Mouse (Mus musculus) heart, embryonic 15.5 days (tissue): ENCODE results near the gene Eif3i. TPM values are rescaled to one million over a fixed set of nuclear protein-coding genes. Genes with fewer than 3 reads are reported as not detected.

Source experiments
- ATAC-seq: fragments of 200-750 bp; cut with Nextera tagmentation; replicated peaks from 2 replicates; pipeline ENCODE4 v1.8.0; 2017; ENCODE audit warnings: low read depth, moderate TSS enrichment; ENCODE audit not compliant: insufficient number of reproducible peaks, insufficient read depth, low FRiP score
- H3K27ac ChIP-seq: fragments of 300-500 bp; sonication (generic); 2 replicates; pipeline ENCODE4 v1.5.1; 2015; ENCODE audit warnings: mild to moderate bottlenecking, inconsistent platforms
- H3K27me3 ChIP-seq: fragments of 300-500 bp; sonication (generic); 2 replicates; pipeline ENCODE4 v1.6.1; 2015; ENCODE audit warnings: inconsistent platforms
- H3K36me3 ChIP-seq: fragments of 300-500 bp; sonication (generic); 2 replicates; pipeline ENCODE4 v1.6.1; 2015; ENCODE audit warnings: mild to moderate bottlenecking, inconsistent platforms
- H3K4me1 ChIP-seq: fragments of 300-500 bp; sonication (generic); replicated peaks from 2 replicates; pipeline ENCODE4 v1.6.1; 2015; ENCODE audit warnings: inconsistent platforms
- H3K4me2 ChIP-seq: fragments of 300-500 bp; sonication (generic); 2 replicates; pipeline ENCODE4 v1.6.1; 2015; ENCODE audit warnings: inconsistent platforms, mild to moderate bottlenecking, moderate library complexity
- H3K4me3 ChIP-seq: fragments of 300-500 bp; sonication (generic); 2 replicates; pipeline ENCODE4 v1.5.1; 2015; ENCODE audit warnings: mild to moderate bottlenecking, inconsistent platforms
- H3K9ac ChIP-seq: fragments of 300-500 bp; sonication (generic); 2 replicates; pipeline ENCODE4 v1.6.1; 2015; ENCODE audit warnings: mild to moderate bottlenecking, inconsistent platforms
- H3K9me3 ChIP-seq: fragments of 300-500 bp; sonication (generic); replicated peaks from 2 replicates; pipeline ENCODE4 v1.6.1; 2016; ENCODE audit warnings: inconsistent platforms
- WGBS: fragments of 180-500 bp; shearing (Covaris S2); methylation state at CpG from one replicate; pipeline ENCODE4 v1.1.7; 2015; ENCODE audit warnings: mixed read lengths; 5-methylcytosine and 5-hydroxymethylcytosine counted together
- polyA plus RNA-seq: library from polyadenylated mRNA; unstranded; fragments of >200 nt; fragmentation: Nextera tagmentation; extraction: Ambion mirVana; gene quantifications from 2 replicates; pipeline ENCODE4 v1.2.1, GENCODE M21; 2015

Eif3i gene
- polyA plus RNA-seq, 1 experiment from 2014 or later, result 151 TPM

DNA sequence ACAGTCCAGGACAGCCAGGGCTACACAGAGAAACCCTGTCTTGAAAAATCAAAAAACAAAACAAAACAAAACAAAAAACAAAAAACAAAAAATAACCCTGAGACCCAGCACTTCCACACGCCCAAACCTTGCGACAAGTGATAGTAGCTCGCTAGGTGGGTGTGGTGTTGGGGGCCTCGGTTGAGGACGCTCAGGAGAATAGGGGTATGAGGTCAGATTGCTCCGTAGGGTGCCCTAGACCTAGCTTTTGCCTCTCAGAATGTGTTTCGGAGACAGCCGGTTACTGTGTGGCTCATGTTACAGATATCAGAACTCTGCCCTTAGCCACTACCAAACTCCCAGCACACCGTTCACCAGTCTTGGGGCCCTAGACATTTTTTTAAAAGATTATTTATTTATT, 14.7 kb downstream of the Eif3i start:
- no peaks in the 10 kb centered on the region for H3K27me3 ChIP-seq
- 79% methylated on average over 9 of the region's 9 CpGs for WGBS

DNA sequence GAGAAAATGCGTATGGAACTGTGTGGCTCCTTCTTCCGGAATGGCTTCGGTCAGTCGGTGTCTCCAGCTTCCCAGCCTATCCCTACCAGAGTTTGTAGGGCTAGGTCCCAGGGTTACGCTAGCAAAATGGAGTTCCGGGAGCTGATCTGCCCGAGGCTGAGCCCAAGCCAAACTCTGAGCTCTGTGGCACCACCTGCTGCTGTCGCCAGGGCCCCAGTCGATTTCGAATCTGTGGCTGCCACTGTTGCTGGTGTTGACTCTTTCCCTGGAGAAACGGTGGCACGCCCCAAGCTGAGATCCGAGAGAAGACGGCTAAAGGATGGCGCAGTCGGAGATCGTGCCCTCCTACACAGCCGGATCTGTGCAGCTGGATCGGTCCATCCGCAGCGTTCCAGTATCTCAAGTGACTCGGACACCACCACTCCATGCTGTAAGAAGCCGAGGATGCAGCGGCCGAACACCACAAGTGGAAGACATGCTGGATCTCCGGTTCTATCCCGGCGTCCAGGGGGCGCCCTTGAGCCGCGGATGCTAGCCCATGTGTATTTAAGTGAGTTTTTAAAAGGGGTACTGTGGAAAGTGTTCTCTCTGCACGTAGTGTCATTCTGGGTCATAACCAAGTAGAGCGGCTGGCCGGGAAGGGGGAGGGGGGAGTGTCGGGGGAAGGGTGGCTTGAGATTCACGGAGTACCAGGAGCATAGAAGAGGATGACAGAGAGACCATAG, 15.4 kb downstream of the Eif3i start:
- peak; percentile 71 for ATAC-seq
- H3K4me1 ChIP-seq, result peaks cover 16% of the 10 kb centered on the region
- no peaks in the 10 kb centered on the region for H3K27me3 ChIP-seq
- H3K9ac ChIP-seq, result peak overlapping the region; percentile 58
- peak overlapping the region; percentile 58 for H3K4me3 ChIP-seq
- no peaks in the 10 kb centered on the region for H3K9me3 ChIP-seq
- H3K4me2 ChIP-seq, result peak overlapping the region; percentile 88
- no peaks in the 10 kb centered on the region for H3K36me3 ChIP-seq
- H3K27ac ChIP-seq, result peak overlapping the region; percentile 70
- 3% methylated on average over 36 of the region's 36 CpGs for WGBS

More for the DNA sequence above, 14.7 kb downstream of the Eif3i start:
- H3K4me2 ChIP-seq, result peak overlapping the region; percentile 88
- H3K36me3 ChIP-seq, result peaks cover 2% of the 10 kb centered on the region; the same call in 1 of the 2 replicates
- H3K4me1 ChIP-seq, result peaks cover 13% of the 10 kb centered on the region
- H3K4me3 ChIP-seq, result no peak overlapping the region; the same call in 1 of the 2 replicates
- H3K9me3 ChIP-seq, result no peaks in the 10 kb centered on the region
- ATAC-seq, result no peak
- H3K27ac ChIP-seq, result 0 out of 2 replicates have a peak overlapping the region, but pooled peaks have one; percentile 70
- no peak overlapping the region for H3K9ac ChIP-seq

DNA sequence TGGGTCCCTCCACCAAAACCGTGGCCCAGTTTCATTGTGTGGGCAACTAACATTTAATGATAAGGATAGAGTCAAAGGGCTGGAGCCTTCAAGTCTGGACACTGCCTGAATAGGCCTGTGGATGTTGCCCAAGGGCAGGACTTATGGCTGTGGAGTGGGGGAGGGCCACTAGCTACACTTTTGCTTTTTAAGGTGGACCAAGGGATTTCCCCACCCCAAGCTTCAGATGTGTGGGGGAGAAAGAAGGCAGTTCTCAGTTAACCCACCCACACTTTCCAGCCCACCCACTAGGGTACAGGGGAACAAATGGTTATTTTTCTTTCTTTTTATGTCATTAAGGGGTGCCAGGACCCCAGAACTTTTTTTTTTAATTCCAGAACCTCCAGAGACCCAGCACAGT, 16.1 kb downstream of the Eif3i start:
- no peaks in the 10 kb centered on the region for H3K27me3 ChIP-seq
- ATAC-seq, result no peak

DNA sequence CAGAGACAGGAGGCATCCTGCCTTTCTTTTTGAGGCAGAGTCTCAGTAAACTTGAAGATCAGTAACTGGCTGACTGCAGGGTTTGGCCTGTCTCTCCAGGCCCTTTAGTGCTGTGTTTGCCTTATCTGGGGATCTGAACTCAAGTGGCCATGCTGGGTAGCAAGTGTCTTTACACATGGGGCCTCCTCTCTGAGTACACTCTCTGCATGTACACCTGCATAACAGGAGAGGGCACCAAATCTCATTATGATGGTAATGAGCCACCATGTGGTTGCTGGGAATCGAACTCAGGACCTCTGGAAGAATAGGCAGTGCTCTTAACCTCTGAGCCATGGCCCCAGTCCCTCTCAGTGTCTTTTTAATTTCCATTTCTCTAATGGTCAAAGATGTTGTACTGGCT, 18.2 kb downstream of the Eif3i start:
- no peak overlapping the region for H3K27ac ChIP-seq
- no peaks in the 10 kb centered on the region for H3K27me3 ChIP-seq
- H3K4me1 ChIP-seq, result peaks cover 16% of the 10 kb centered on the region
- H3K9ac ChIP-seq, result no peak overlapping the region
- WGBS, result 79% methylated on average over 1 of the region's 1 CpGs
- H3K9me3 ChIP-seq, result no peaks in the 10 kb centered on the region
- H3K4me2 ChIP-seq, result no peak overlapping the region
- no peaks in the 10 kb centered on the region for H3K36me3 ChIP-seq
- no peak overlapping the region for H3K4me3 ChIP-seq
- no peak for ATAC-seq

More for the DNA sequence above, 16.1 kb downstream of the Eif3i start:
- Histone ChIP-seq H3K27ac (peak overlapping the region; percentile 70), H3K9ac (peak overlapping the region; percentile 58; the same call in 1 of the 2 replicates), H3K4me1 (peaks cover 16% of the 10 kb centered on the region), H3K36me3 (no peaks in the 10 kb centered on the region), H3K4me3 (peak overlapping the region; percentile 58), H3K9me3 (no peaks in the 10 kb centered on the region), H3K4me2 (peak overlapping the region; percentile 88)
- 58% methylated on average over 1 of the region's 1 CpGs for WGBS

DNA sequence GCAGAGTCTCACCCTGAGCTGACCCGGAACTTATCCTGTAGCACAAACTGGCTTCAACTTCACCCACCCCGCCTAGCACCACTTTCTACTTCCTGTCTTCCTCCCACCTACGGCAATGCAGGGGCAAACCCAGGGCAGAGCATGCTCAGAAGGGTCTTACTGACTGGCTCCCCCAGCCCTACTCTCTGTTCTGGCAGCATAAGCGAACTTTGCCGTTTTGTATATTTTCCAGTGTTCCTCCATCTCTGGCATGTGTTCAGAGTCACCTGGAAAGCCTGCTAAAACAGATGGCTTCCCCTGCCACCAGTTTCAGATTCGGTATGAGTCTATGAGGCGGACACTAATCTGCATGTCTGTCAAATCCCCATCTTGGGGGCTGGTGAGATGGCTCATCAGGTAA, 20.1 kb downstream of the Eif3i start:
- peak overlapping the region; percentile 62 for H3K27ac ChIP-seq
- no peaks in the 10 kb centered on the region for H3K36me3 ChIP-seq
- no peak overlapping the region for H3K4me3 ChIP-seq
- H3K27me3 ChIP-seq, result no peaks in the 10 kb centered on the region
- H3K4me1 ChIP-seq, result peaks cover 17% of the 10 kb centered on the region
- H3K9ac ChIP-seq, result no peak overlapping the region
- WGBS, result 67% methylated on average over 7 of the region's 7 CpGs
- no peaks in the 10 kb centered on the region for H3K9me3 ChIP-seq
- no peak overlapping the region for H3K4me2 ChIP-seq
- ATAC-seq, result no peak

DNA sequence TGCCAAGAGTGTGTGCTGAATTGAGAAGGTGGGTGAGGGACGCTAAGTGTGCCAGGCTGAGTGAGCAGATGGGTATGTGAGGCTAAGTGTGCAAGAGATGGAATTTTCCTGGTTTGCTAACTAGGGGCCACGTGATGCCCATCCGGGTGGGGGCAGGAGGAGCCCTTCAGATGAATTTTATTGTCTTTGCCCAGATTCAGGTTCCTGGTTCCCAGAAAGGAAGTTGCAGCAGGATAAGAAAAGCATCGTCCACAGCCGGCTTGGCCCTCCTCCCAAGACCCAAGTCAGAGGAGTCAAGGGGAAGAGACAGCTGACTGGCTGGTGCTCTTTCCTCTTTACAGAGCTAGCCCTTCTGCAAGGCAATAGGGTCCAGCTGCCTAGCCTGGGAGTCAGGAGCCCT, 22.0 kb downstream of the Eif3i start, which contains the start of gene Fam167b:
TSS of gene Fam167b (minus strand) at position 84 of the 400 bp plus-strand sequence.
- H3K9ac ChIP-seq, result no peak within 1 kb of the TSS
- peaks cover 10% of the 10 kb centered on the region for H3K4me1 ChIP-seq
- H3K4me3 ChIP-seq, result peak within 1 kb of the TSS; percentile 12
- H3K27ac ChIP-seq, result peak within 1 kb of the TSS; percentile 69
- H3K27me3 ChIP-seq, result no peaks in the 10 kb centered on the region
- ATAC-seq, result no peak
- H3K36me3 ChIP-seq, result no peaks in the 10 kb centered on the region
- WGBS, result 61% methylated on average over 5 of the region's 5 CpGs
- H3K9me3 ChIP-seq, result no peaks in the 10 kb centered on the region
- H3K4me2 ChIP-seq, result peak within 1 kb of the TSS; percentile 34

DNA sequence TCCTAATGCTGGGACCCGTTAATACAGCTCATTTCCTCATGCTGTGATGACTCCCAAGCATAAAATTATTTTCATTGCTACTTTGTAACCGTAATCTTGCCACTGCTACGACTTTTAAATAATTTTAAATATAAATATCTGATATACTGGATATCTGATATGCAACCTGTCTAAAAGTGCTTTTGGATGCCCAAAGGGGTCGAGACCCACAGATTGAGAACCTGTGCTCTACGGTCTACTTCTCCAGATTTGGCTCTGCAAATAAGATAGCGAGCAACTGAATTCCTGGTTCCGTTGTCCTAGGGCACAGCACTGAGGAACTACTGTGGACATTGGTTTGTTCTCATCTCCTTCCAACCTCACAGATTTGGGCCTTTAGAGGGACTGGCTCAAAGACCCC, 22.8 kb downstream of the Eif3i start:
- peak overlapping the region; percentile 69 for H3K27ac ChIP-seq
- H3K27me3 ChIP-seq, result no peaks in the 10 kb centered on the region
- H3K4me3 ChIP-seq, result no peak overlapping the region
- H3K36me3 ChIP-seq, result no peaks in the 10 kb centered on the region
- no peaks in the 10 kb centered on the region for H3K9me3 ChIP-seq
- no peak overlapping the region for H3K9ac ChIP-seq
- ATAC-seq, result no peak
- H3K4me1 ChIP-seq, result peaks cover 13% of the 10 kb centered on the region
- H3K4me2 ChIP-seq, result 0 out of 2 replicates have a peak overlapping the region, but pooled peaks have one; percentile 34
- WGBS, result 70% methylated on average over 7 of the region's 7 CpGs

DNA sequence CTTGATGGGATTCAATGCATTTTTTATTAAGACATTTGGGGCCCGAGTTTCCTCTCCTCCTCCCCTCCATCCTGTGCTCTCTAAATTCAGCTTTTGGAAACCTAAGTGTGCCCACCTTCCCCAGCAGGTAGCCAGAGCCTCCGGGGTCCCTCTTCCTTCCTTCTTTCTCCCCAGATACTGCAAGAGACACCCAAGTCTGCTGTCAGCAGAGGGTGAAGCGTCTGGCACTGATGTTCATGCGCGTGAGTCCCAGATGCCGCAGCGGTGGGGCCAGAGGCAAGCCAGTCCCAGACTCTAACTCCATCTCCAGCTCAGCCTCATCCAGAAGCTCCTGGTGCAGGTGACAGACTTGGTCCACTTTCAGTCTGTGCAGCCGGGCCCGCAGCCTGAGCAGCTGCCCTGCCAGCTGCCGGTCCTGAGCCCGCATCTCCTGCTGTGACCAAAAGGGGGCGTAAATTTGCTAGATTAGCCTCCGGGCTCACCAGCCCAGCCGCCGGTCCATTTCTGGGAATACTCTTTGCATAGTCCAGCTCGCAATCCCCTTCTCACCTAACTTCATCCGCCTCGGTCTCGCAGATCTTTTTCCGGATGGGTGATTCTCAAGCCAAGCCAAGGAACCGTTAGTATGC, 23.5 kb downstream of the Eif3i start:
- no peaks in the 10 kb centered on the region for H3K36me3 ChIP-seq
- ATAC-seq, result no peak
- peaks cover 14% of the 10 kb centered on the region for H3K4me1 ChIP-seq
- peak overlapping the region; percentile 8; the same call in 1 of the 2 replicates for H3K4me3 ChIP-seq
- peak overlapping the region; percentile 34 for H3K4me2 ChIP-seq
- no peaks in the 10 kb centered on the region for H3K27me3 ChIP-seq
- H3K9me3 ChIP-seq, result no peaks in the 10 kb centered on the region
- 0 out of 2 replicates have a peak overlapping the region, but pooled peaks have one; percentile 13 for H3K27ac ChIP-seq
- WGBS, result 30% methylated on average over 21 of the region's 21 CpGs
- H3K9ac ChIP-seq, result no peak overlapping the region

DNA sequence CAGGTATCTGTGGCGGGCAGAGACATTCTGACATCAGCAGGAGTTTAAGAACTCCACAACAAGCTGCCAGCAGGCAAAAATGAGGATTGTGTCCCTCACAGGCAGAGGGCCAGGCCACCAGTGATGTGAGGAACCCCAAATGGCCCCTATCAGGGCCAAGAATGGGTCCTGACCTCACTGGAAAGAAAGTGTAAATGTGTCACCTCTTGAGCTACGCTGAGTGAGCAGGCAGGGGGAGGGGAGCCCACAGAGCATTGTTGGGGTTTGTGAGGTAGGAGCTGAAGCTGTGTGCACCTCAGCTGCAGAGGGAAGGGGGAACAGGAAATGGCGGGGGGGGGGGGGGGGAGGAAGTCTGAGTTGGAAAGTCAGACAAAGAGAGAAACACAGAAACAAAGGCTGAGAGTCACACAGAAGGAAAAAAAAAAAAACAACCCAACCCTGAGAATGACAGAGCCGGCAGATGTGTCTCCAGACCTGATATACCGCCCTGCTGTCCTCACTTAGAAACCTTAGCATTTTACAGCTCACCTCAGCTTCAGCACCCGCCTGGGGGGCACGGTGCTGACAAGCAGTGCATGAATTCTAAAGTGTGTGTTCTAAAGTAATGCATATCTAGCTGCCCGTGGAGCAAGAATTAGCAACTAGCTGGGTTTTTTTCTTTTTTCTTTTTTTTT, 25.1 kb downstream of the Eif3i start:
- whole genome bisulfite sequencing, result 30% methylated on average over 7 of the region's 8 CpGs
- peaks cover 12% of the 10 kb centered on the region for H3K4me1 ChIP-seq
- no peaks in the 10 kb centered on the region for H3K27me3 ChIP-seq
- no peaks in the 10 kb centered on the region for H3K9me3 ChIP-seq
- H3K9ac ChIP-seq, result no peak overlapping the region
- H3K4me2 ChIP-seq, result peak overlapping the region; percentile 37; the same call in 1 of the 2 replicates
- H3K27ac ChIP-seq, result peak overlapping the region; percentile 67
- H3K4me3 ChIP-seq, result no peak overlapping the region
- H3K36me3 ChIP-seq, result no peaks in the 10 kb centered on the region
- 0 out of 2 replicates have a peak, but pooled peaks have one; percentile 25 for ATAC-seq

DNA sequence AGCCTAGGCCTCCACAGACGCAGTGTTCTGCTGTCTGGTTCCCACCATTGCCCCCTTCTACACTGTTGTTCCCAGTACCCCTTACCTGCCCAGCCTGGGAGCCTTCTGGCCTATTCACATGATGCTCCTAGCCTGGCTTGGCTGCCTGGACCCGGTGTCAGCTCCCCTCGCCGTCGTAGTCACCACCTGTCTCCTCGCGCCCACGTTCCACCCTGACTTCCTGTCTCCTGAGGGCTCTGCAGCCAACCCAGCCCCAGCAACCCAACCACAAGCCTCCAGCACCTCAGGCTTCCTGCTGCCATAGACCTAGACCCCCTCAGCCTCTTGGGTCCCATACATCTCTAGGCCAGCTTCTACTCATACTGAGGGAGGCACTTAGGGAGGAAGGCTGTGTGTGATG, 27.0 kb downstream of the Eif3i start, which contains the start of gene Lck:
TSS of gene Lck (minus strand) at position 212 of the 400 bp plus-strand sequence.
- Histone ChIP-seq H3K27me3 (no peaks in the 10 kb centered on the region), H3K36me3 (no peaks in the 10 kb centered on the region), H3K9ac (no peak within 1 kb of the TSS), H3K9me3 (no peaks in the 10 kb centered on the region), H3K4me3 (no peak within 1 kb of the TSS), H3K27ac (peak within 1 kb of the TSS; percentile 5; the same call in 1 of the 2 replicates), H3K4me2 (no peak within 1 kb of the TSS; the same call in 1 of the 2 replicates), H3K4me1 (peaks cover 11% of the 10 kb centered on the region; the same call in 1 of the 2 replicates)
- 86% methylated on average over 8 of the region's 8 CpGs for WGBS
- no peak for ATAC-seq

DNA sequence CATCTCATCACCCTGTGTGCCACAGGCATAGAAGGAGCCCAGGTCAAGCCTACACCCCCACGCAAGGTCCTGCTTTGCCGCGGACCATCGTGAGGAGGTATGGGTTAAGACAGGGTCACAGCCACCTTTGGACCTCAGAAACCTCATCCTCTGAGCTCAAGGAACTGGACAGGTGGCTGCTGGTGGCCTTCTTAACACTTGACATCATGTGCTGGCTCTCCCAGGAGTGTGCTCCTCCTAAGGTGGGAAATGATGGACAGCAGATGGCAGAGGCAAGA, 27.4 kb downstream of the Eif3i start:
- no peak for ATAC-seq
- Histone ChIP-seq H3K9me3 (no peaks in the 10 kb centered on the region), H3K27ac (peak overlapping the region; percentile 5; the same call in 1 of the 2 replicates), H3K9ac (no peak overlapping the region), H3K4me3 (no peak overlapping the region), H3K4me1 (peaks cover 11% of the 10 kb centered on the region; the same call in 1 of the 2 replicates), H3K4me2 (no peak overlapping the region; the same call in 1 of the 2 replicates), H3K27me3 (no peaks in the 10 kb centered on the region), H3K36me3 (no peaks in the 10 kb centered on the region)
- 93% methylated on average over 4 of the region's 4 CpGs for WGBS
